Mouse (Mus musculus): ENCODE data around the gene Wbp2nl. TPM values are rescaled to one million over a fixed set of nuclear protein-coding genes. Genes with fewer than 3 reads are reported as not detected.
A peak's percentile ranks its signal among the peaks of the same experiment; 100 is the strongest.

Wbp2nl gene
- polyA plus RNA-seq, 1 experiment: not detected

DNA sequence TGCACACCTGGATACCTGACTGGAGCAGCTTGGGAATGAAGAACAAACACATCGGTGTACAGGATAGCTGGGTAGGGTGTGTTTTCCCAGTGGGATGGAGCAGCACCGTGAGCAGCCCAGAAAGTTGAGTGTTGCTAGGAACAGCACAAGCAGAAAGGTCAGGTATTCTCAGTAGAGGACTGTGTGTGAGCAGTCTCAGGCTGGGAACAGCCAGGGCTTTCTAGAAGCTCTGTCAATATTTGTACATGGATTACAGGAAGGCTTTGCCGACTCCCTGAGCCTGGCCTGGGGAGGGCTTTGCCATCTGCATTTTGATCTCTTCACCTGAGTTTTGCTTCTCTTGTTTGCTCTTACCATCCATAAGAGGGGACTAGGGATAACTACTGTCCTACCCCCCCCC lies 8.4 kb downstream of the Wbp2nl start:
- H3K4me1 ChIP-seq (ENCODE audit: control insufficient read depth, insufficient read depth, low read length): no peaks in the 10 kb centered on the region
- no peak overlapping the region for H3K27ac ChIP-seq (ENCODE audit: insufficient read depth, low read depth, low read length)
- H3K4me3 ChIP-seq (ENCODE audit: insufficient read depth, low read length): no peak overlapping the region
- TF ChIP-seq CTCF (IDR thresholded peaks at IDR 0.05; ENCODE audit: low read depth, low read length): no peak
- TF ChIP-seq POLR2A (IDR thresholded peaks at IDR 0.05; ENCODE audit: borderline replicate concordance, low read depth, low read length): no peak

DNA sequence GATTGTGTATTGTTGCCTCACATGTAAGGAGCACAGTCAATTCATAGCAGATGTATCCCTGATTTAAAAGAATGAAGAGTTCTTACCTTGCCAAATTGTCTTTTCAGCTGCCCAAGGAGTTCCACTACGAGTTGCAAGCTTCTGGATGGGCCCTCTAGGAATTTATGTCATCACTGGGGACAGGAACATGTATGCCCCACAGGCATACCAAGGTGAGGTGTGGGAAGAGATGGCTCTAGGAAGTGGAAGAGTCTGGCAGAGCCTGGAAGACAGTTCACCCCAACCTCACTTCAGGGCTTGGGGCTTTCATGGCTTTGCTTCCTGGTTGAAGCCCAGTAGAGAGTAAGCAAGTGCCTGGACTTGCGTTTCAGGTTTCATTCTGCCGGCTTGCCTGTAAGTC lies 9.7 kb downstream of the Wbp2nl start:
- Histone ChIP-seq H3K4me3 (ENCODE audit: insufficient read depth, low read length) (no peak overlapping the region), H3K27ac (ENCODE audit: insufficient read depth, low read depth, low read length) (no peak overlapping the region), H3K4me1 (ENCODE audit: control insufficient read depth, insufficient read depth, low read length) (no peaks in the 10 kb centered on the region)
- TF ChIP-seq CTCF (IDR thresholded peaks at IDR 0.05; ENCODE audit: low read depth, low read length): no peak
- no peak for TF ChIP-seq POLR2A (IDR thresholded peaks at IDR 0.05; ENCODE audit: borderline replicate concordance, low read depth, low read length)

DNA sequence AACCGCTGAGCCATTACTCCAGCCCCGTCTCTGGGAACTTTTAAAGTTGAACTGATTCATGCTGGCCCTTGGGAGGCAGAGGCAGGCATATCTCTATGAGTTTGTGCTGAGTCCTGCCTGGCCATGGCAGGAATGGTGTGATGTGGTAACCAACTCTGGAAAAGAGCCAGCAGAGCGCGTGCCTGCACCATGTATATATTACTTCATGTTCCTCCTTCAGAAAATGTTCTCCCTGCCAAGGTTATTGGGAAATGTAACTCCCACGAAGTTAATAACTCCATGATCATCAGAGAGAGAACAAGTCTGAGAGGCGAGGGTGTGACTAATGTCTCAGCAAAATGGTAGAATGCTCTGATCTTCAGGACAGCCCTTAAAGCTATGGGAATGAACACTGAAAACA lies 19.1 kb downstream of the Wbp2nl start:
- no peak overlapping the region for H3K4me3 ChIP-seq (ENCODE audit: insufficient read depth, low read length)
- no peak for TF ChIP-seq CTCF (IDR thresholded peaks at IDR 0.05; ENCODE audit: low read depth, low read length)
- TF ChIP-seq POLR2A (IDR thresholded peaks at IDR 0.05; ENCODE audit: borderline replicate concordance, low read depth, low read length): no peak
- peaks cover 9% of the 10 kb centered on the region for H3K4me1 ChIP-seq (ENCODE audit: control insufficient read depth, insufficient read depth, low read length)
- no peak overlapping the region for H3K27ac ChIP-seq (ENCODE audit: insufficient read depth, low read depth, low read length)

DNA sequence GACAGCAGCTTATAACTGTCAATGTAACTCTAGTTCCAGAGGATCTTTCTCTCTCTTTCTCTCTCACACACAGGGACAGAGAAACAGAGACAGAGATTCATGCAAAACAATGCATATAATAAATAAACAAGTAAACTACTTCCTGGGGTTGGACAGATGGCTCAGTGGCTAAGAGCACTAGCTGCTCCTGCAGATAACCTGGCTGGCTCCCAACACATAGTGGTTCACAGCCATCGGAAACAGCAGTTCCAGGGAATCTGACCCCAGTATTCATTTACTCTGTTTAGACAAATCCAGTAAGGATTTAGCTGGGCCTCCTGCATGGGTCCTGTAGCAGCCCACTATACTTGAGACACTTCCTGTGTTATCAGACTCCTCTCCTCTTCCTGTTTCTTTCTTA lies 20.9 kb downstream of the Wbp2nl start:
- Histone ChIP-seq H3K4me3 (ENCODE audit: insufficient read depth, low read length) (no peak overlapping the region), H3K4me1 (ENCODE audit: control insufficient read depth, insufficient read depth, low read length) (peaks cover 9% of the 10 kb centered on the region), H3K27ac (ENCODE audit: insufficient read depth, low read depth, low read length) (no peak overlapping the region)
- TF ChIP-seq POLR2A (IDR thresholded peaks at IDR 0.05; ENCODE audit: borderline replicate concordance, low read depth, low read length) (no peak), CTCF (IDR thresholded peaks at IDR 0.05; ENCODE audit: low read depth, low read length) (no peak)

DNA sequence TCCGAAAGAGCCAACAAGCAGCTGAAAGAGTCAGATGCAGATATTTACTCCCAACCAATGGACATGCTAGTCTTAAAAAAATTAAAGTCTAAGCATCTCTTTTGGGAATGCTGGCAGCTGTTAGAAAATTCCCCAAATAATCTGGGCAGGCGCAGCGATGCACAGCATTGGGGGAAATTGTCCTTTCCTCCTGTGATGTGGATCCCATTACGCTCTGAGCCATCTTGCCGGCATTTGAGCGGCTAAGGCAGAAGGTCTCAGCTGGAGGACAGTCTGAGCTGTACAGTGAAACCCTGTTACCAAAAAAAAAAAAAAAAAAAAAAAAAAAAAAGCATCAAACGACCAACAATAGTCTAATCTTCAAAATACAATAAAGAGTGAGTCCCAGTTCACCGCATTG lies 23.4 kb downstream of the Wbp2nl start:
- H3K4me1 ChIP-seq (ENCODE audit: control insufficient read depth, insufficient read depth, low read length): peaks cover 16% of the 10 kb centered on the region
- H3K4me3 ChIP-seq (ENCODE audit: insufficient read depth, low read length): no peak overlapping the region
- TF ChIP-seq CTCF (IDR thresholded peaks at IDR 0.05; ENCODE audit: low read depth, low read length) (no peak), POLR2A (IDR thresholded peaks at IDR 0.05; ENCODE audit: borderline replicate concordance, low read depth, low read length) (no peak)
- H3K27ac ChIP-seq (ENCODE audit: insufficient read depth, low read depth, low read length): no peak overlapping the region

DNA sequence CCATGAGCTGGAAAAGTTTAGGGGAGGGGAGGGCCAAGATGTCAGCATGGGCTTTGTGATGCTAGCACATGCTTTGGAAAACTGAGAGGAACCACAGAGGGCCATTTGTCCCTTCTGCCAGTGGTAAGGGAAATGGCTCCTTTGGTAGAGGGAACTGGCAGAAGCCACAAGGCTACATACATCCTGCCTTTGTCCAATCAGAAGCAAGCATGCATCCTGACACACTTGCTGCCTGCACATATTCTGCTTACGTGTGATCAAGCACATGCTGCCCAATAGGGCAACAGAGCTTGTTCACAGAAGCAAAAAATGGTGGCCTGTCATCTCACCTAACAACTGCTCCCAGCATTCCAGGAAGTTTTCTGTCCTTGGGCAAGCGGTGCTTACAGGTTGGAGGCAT lies 26.6 kb downstream of the Wbp2nl start:
- Histone ChIP-seq H3K4me1 (ENCODE audit: control insufficient read depth, insufficient read depth, low read length) (peaks cover 7% of the 10 kb centered on the region), H3K4me3 (ENCODE audit: insufficient read depth, low read length) (no peak overlapping the region), H3K27ac (ENCODE audit: insufficient read depth, low read depth, low read length) (no peak overlapping the region)
- TF ChIP-seq CTCF (IDR thresholded peaks at IDR 0.05; ENCODE audit: low read depth, low read length) (no peak), POLR2A (IDR thresholded peaks at IDR 0.05; ENCODE audit: borderline replicate concordance, low read depth, low read length) (no peak)

DNA sequence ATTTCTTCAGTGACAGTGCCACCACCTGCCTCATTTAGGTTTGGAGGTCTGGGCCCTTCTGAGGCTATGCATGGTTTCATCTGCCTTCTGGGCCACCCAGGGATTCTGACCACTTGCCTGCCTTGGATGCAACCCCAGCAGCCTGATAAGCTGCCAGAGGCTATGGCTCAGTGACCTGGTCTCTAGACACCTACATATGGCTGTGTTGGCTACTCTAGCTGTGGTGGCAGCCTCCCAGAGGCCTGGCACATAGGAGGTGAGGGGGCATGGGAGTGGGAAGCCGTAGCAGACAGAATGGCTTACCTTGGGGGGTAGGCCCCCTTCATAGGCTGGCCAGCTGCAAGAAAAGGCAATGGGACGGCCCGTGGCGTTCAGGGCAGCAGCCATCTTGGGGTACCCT lies 36.4 kb downstream of the Wbp2nl start:
- no peak overlapping the region for H3K27ac ChIP-seq (ENCODE audit: insufficient read depth, low read depth, low read length)
- H3K4me3 ChIP-seq (ENCODE audit: insufficient read depth, low read length): no peak overlapping the region
- no peak for TF ChIP-seq CTCF (IDR thresholded peaks at IDR 0.05; ENCODE audit: low read depth, low read length)
- TF ChIP-seq POLR2A (IDR thresholded peaks at IDR 0.05; ENCODE audit: borderline replicate concordance, low read depth, low read length): no peak
- H3K4me1 ChIP-seq (ENCODE audit: control insufficient read depth, insufficient read depth, low read length): peaks cover 7% of the 10 kb centered on the region

DNA sequence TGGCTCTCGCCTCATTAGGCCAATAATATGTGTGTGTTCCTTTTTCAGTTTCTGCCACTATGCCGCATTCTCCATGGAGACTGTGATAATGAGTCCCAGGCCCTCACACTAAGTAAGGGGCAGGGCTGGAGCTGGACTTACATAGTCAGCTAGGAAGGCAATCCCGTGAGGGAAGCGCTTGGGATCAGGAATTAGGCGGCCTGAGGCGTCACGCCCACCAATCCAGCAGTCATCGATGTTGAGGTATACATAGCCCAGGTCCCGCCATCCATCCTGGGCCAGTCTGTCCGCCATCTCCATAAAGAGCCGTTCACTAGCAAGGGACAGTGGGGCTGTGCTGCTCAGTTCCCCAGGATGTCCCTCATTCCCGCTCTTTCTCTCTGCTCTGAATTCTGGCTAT lies 37.9 kb downstream of the Wbp2nl start:
- no peak overlapping the region for H3K4me3 ChIP-seq (ENCODE audit: insufficient read depth, low read length)
- H3K27ac ChIP-seq (ENCODE audit: insufficient read depth, low read depth, low read length): no peak overlapping the region
- peaks cover 7% of the 10 kb centered on the region for H3K4me1 ChIP-seq (ENCODE audit: control insufficient read depth, insufficient read depth, low read length)
- TF ChIP-seq POLR2A (IDR thresholded peaks at IDR 0.05; ENCODE audit: borderline replicate concordance, low read depth, low read length) (no peak), CTCF (IDR thresholded peaks at IDR 0.05; ENCODE audit: low read depth, low read length) (no peak)

DNA sequence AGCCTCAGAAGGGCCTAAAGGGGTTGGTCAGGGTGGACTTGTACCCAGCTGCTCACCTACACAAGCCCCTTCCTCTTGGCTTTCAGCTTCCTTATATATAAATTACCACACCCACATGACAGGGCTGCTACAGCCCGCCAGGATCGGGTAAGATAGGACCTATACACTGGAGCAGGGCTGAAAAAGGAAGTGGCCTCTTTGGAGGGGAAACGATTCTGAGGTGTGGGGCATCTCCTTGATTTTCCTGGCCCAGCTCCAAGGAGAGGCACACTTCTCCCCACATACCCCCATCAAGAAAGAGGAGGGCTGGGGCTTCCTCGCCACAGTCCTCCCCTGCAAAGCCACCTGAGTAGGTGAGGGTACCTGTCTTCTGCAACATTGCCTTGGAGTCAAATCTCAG lies 39.1 kb downstream of the Wbp2nl start:
- peak overlapping the region; percentile 60 for H3K27ac ChIP-seq (ENCODE audit: insufficient read depth, low read depth, low read length)
- peak overlapping the region; percentile 80 for H3K4me3 ChIP-seq (ENCODE audit: insufficient read depth, low read length)
- H3K4me1 ChIP-seq (ENCODE audit: control insufficient read depth, insufficient read depth, low read length): peaks cover 7% of the 10 kb centered on the region
- TF ChIP-seq POLR2A (IDR thresholded peaks at IDR 0.05; ENCODE audit: borderline replicate concordance, low read depth, low read length) (no peak), CTCF (IDR thresholded peaks at IDR 0.05; ENCODE audit: low read depth, low read length) (no peak)

DNA sequence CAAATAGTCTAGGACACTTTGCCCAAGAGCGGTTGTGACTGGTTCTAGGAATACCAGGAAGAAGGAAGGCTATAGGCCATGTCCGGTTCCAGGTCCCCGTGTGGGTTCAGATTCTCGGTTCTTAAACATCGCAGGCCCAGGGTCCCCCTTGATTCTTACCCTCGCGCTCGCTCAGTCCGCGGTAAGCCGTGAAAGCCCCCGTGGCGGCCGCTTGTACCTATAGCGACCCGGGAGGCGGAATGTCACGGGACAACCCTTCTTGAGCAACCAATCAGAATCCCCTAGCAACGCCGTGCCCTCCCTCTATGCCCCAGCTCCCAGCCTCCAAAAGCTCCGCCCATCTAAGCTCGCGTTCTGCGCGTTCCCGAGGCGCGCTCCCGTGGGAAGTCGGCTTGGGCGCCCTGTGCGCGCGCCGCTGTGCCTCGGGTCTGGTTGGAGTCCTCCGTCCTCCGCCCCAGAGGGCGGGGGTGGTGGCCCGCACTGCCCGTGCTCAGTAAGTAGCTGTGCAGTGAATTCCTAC lies 39.9 kb downstream of the Wbp2nl start, which contains the start of the genes Naga, Pheta2 and Smdt1:
Gene Naga, minus strand, starts transcription at position 333 of the 520 bp plus-strand sequence.
Gene Pheta2, plus strand, starts transcription at position 350 of the 520 bp plus-strand sequence.
Gene Smdt1, plus strand, starts transcription at position 367 of the 520 bp plus-strand sequence.
- TF ChIP-seq CTCF (IDR thresholded peaks at IDR 0.05; ENCODE audit: low read depth, low read length): no peak
- peak; percentile 74; the same call in 1 of the 2 replicates for TF ChIP-seq POLR2A (IDR thresholded peaks at IDR 0.05; ENCODE audit: borderline replicate concordance, low read depth, low read length)
- Histone ChIP-seq H3K4me3 (ENCODE audit: insufficient read depth, low read length) (peak within 1 kb of the TSS; percentile 80), H3K27ac (ENCODE audit: insufficient read depth, low read depth, low read length) (peak within 1 kb of the TSS; percentile 60), H3K4me1 (ENCODE audit: control insufficient read depth, insufficient read depth, low read length) (peaks cover 7% of the 10 kb centered on the region)
